Mouse (Mus musculus): ENCODE data around the gene Paf1.

Gene Paf1

GRCm38 (mm10) chr7:28435660-28436259 is 43.0 kb downstream of the Paf1 start:
- no peak for DNase-seq (ENCODE audit: low read depth, low spot score)

DNA sequence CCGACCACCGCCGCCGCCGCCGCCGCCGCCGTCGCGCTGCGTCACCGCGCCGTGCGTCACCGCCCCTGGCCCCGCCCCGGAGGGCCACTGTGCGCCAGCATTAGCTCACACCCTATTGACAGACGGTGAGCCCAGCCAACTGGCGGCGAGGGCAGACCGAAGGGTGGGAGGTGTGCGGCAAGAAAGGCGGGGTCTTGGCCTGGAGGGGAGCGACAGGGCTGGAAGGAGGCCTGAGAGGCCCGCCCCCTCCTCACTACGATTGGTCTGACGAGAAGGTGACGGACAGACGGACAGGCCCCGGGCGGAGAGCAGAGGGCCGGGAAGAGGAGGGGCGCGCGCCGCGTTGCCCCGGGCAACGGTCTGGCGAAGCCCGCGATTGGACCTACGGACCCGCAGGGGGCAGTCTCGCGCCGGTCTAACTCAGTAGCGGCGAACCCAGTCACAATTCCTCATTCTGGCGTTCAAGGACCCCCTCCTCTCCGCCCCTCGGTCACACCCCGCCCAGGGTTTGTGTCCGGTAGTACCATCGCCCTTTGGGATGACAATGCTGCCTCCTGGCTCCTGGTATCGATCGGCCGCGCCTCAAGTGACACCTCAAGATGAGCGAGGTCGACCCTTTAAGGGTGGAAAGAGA is 43.6 kb downstream of the Paf1 start:
- peak; percentile 100 for DNase-seq (ENCODE audit: low read depth, low spot score)

DNA sequence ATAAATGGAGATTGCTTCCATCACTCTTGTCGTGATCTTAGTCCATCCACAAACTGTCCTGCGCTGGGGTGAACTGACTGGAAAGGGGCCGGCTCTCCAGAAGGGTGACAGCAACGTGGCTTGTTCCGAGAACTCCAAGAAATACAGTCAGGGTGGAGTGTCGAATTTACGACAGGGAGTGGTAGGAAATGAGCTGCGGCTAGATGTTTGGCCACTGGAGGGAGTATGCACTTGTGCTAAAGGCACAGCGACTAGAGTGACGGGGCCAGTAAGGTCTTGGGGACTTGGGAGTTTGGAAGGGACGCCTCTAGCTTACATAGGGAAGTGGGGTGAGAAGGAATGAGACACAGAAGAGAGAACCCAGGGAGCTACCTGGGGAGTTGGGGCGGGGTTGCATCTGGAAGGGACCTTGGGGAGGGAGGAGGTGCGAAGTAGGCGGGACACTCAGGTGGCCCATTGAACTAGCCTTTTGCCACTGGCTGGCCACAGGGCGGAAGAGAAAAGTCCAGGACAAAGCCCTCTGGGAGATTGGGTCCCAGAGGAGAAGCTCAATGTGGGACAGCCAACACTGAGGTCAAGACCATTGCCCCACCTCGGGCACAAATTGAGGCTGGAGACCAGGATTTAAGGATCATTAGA is 44.3 kb downstream of the Paf1 start, which contains the start of gene Gmfg:
Gene Gmfg (plus strand): TSS at position 516 of the 639 bp plus-strand sequence.
- peak; percentile 92 for DNase-seq (ENCODE audit: low read depth, low spot score)

GRCm38 (mm10) chr7:28437964-28438363 is 45.2 kb downstream of the Paf1 start:
- DNase-seq (ENCODE audit: low read depth, low spot score): no peak

GRCm38 (mm10) chr7:28438771-28439170 is 46.0 kb downstream of the Paf1 start:
- no peak for DNase-seq (ENCODE audit: low read depth, low spot score)

DNA sequence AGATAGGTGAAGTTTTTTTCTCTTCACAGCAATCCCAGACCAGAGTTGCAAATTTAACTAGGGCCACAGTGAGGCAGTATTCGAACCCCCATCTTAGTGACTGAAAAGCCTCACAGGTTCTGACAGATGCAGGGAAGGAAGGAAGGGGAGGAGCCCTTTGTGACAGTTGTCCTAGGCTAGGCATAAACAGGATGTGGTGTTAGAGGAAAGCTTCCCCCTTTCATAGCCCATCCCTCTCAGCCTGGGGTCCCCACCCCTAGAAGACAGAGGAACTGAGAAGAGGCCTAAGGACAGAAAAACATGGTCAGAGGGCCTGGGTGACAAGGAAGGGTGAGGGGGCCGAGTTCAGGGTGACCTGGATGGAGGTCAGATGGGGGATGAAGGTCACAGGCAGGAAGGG is 48.0 kb downstream of the Paf1 start:
- peak; percentile 91 for DNase-seq (ENCODE audit: low read depth, low spot score)

- DNase-seq (ENCODE audit: low read depth, low spot score): no peak
Measured at GRCm38 (mm10) chr7:28441776-28442485, 49.2 kb downstream of the Paf1 start.

DNA sequence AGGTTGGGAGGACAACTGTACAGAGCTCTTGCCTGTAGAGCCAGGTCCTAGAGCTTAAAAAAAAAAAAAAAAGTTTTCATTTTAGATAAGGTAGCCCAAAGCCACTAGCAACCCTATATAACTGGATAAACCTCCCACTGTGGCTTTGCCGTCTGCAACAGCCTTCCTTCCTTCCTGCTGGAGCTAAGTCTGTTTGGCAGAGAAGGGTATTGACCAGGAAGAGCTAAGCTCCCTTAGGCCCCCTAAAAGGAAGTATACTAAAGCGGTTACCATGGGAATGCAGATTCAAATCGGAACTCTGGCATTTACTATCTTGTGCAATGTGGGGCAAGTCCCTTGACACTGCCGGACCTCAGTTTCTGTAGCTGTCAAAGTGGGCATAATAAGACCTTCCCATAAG is 49.9 kb downstream of the Paf1 start:
- DNase-seq (ENCODE audit: low read depth, low spot score): peak; percentile 67

DNA sequence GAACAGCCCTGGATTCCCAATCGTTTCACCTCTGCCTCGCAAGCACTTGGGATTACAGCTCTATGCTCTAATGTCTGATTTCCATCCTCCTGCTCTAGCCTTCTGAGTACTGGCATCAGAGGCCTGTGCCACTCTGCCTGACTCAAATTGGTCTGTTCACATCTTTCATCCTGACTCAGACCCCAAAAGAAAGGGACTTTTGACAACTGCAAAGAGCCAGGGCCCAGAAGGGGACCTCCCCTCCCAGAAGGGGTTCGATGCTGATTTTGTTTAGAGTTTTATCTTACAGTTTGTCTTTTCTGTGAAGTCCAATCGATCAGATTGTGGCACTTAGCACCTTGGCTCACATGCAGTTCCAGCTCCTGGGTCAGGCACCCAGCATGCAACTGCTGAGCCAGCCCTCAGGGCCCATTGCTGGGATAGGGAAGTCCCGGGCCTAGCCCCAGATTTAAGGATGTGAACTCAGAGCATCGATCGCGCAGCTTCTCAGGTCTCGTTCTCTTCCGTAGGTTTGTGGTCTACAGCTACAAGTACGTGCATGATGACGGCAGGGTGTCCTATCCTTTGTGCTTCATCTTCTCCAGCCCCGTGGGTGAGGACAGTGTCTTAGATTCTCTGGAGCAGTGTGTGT is 51.7 kb downstream of the Paf1 start:
- DNase-seq (ENCODE audit: low read depth, low spot score): peak; percentile 82

DNA sequence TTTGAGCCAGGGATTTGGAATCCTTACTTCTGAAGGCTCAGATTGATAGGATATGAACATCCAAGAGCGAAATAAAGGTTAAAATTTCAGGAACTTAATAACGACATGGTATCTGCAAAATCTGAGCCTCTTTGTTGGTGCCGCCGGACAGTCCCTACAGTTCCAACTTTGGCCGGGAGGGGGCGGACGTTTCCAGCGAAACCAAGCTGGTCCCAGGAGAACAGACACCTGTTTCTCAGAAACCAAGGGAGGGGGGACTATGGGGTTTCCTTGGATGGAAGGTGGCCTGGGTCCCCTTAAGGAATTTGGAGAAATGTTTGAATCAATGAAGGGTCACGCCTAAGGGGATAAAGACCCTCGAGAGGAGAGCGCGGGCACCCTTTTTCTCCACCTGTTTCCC is 53.7 kb downstream of the Paf1 start:
- peak; percentile 75 for DNase-seq (ENCODE audit: low read depth, low spot score)

GRCm38 (mm10) chr7:28447101-28447830 is 54.5 kb downstream of the Paf1 start:
- DNase-seq (ENCODE audit: low read depth, low spot score): no peak

GRCm38 (mm10) chr7:28447865-28448820 is 55.4 kb downstream of the Paf1 start:
- no peak for DNase-seq (ENCODE audit: low read depth, low spot score)
